Mouse (Mus musculus) stomach, postnatal 0 days (tissue): ENCODE results near the gene Amd2.

Experiments
- CTCF ChIP-seq: IDR thresholded peaks from 2 replicates; pipeline ENCODE4 v1.5.1; 2016; ENCODE audit warnings: antibody characterized with exemption, low read depth, mild to moderate bottlenecking, moderate library complexity
- EP300 ChIP-seq: optimal IDR thresholded peaks from 2 replicates; pipeline ENCODE3; 2016; ENCODE audit warnings: antibody characterized with exemption

GRCm38 (mm10) chr10:35737639-35738038, 25.9 kb upstream of the Amd2 start:
- TF ChIP-seq CTCF (no peak), EP300 (no peak)
